Mouse (Mus musculus) brain, embryonic 14.5 days (tissue): ENCODE measurements around the gene Terb2.

Experiments used
- CTCF ChIP-seq: fragments of 200-500 bp; IDR thresholded peaks from 2 replicates; pipeline ENCODE4 v1.5.1; 2012; ENCODE audit warnings: inconsistent platforms, mild to moderate bottlenecking, moderate library complexity, borderline replicate concordance; ENCODE audit not compliant: insufficient read depth, insufficient read length; ENCODE audit errors: extremely low read depth
- POLR2A ChIP-seq: fragments of 200-500 bp; IDR thresholded peaks from 2 replicates; pipeline ENCODE4 v1.6.1; 2012; ENCODE audit warnings: mild to moderate bottlenecking, inconsistent platforms, borderline replicate concordance; ENCODE audit not compliant: poor library complexity, insufficient read depth, insufficient read length, severe bottlenecking; ENCODE audit errors: extremely low read depth

DNA sequence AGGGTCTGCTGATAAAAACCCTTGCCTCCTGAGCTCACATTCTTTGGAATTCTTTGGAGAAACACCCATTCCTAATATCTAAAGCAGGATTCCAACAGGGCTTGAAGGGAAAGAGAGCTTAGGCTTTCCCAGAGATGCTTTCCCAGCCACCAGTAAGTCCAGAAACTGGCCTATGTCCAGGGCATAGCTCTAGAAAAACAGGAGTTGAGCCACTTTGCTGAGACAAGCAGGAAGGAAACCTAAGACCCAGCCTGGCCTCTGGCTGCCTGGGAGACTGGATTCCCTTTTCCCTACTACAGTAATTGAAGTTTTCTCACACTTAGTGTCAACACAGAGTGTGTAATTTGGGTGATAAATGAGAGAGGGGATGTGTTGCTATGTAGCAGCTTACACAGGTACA is 50.2 kb downstream of the Terb2 start:
- TF ChIP-seq CTCF (no peak), POLR2A (no peak)
